Mouse (Mus musculus) cortical plate, adult 2 months (tissue): Measurements from ENCODE around the gene Rassf2. TPM values are rescaled to one million over a fixed set of nuclear protein-coding genes. Genes with fewer than 3 reads are reported as not detected.

Experiments used
- H3K27ac ChIP-seq: fragments of 200-500 bp; 2 replicates; pipeline ENCODE4 v1.5.1; 2012; ENCODE audit warnings: low read length, control low read depth, inconsistent platforms; ENCODE audit not compliant: insufficient read depth
- H3K4me1 ChIP-seq: fragments of 200-500 bp; 2 replicates; pipeline ENCODE4 v1.6.1; 2011; ENCODE audit warnings: low read length; ENCODE audit not compliant: control insufficient read depth, insufficient read depth
- H3K4me3 ChIP-seq: fragments of 200-500 bp; 2 replicates; pipeline ENCODE4 v1.5.1; 2011; ENCODE audit warnings: mild to moderate bottlenecking, low read length, control low read depth; ENCODE audit not compliant: insufficient read depth
- CTCF ChIP-seq: fragments of 200-500 bp; IDR thresholded peaks from 2 replicates; pipeline ENCODE4 v1.5.1; 2011; ENCODE audit warnings: mild to moderate bottlenecking, control low read depth, low read length; ENCODE audit not compliant: insufficient read depth; ENCODE audit errors: extremely low read depth
- POLR2A ChIP-seq: fragments of 200-500 bp; IDR thresholded peaks from 2 replicates; pipeline ENCODE4 v1.6.1; 2011; ENCODE audit warnings: mild to moderate bottlenecking, low read length, control low read depth; ENCODE audit not compliant: insufficient read depth; ENCODE audit errors: extremely low read depth
- polyA plus RNA-seq: library from polyadenylated mRNA; depleted of rRNA; stranded (reverse); fragments of >200 nt; gene quantifications from 2 replicates; pipeline ENCODE4 v1.2.3, GENCODE M21; 2012

Rassf2 gene
- polyA plus RNA-seq, 1 experiment, result 35.9 TPM

DNA sequence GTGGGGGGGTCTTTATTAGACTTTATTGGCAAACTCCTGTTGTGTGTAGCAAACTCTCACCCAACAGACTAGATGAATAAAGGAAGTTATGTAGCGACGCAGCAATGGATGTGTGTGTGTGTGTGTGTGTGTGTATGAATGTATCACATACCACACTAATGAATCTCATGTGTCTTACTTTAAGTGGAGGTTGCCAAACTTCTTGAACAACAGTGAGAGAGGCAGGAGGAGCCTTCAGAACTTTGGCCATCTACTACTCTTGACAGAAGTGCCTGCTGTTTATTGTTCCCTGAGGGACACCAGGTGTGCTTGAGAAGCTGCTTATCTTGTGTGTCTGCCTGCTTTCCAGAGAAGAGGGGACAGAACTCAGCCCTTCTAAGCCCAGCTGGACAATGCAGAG lies 19.3 kb downstream of the Rassf2 start:
- no peak for TF ChIP-seq POLR2A
- no peak for TF ChIP-seq CTCF
- Histone ChIP-seq H3K4me1 (no peaks in the 10 kb centered on the region), H3K27ac (no peak overlapping the region), H3K4me3 (no peak overlapping the region)

GRCm38 (mm10) chr2:132008186-132008585 lies 21.9 kb downstream of the Rassf2 start:
- H3K27ac ChIP-seq, result no peak overlapping the region
- TF ChIP-seq CTCF (no peak), POLR2A (no peak)
- H3K4me3 ChIP-seq, result no peak overlapping the region
- H3K4me1 ChIP-seq, result 0 out of 2 replicates have a peak, but pooled peaks cover 1% of the 10 kb centered on the region

DNA sequence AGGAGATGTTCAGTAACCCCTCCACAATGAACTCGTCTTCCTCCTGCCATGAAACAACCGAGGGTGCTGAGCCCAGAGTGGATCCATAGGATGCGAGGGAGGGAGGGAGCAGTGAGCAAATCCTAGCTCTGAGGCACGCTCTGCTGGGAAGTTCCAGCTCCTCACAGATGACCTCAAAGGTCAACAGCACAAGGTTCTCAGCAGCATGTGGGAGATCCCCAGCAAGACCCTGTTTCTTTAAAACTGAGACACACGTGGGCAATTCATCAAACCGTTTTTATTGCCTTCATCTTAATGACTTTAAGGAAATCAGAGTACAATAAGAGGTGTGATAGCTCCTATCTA lies 22.6 kb downstream of the Rassf2 start:
- no peak for TF ChIP-seq POLR2A
- TF ChIP-seq CTCF, result no peak
- Histone ChIP-seq H3K27ac (no peak overlapping the region), H3K4me1 (0 out of 2 replicates have a peak, but pooled peaks cover 1% of the 10 kb centered on the region), H3K4me3 (no peak overlapping the region)

- Histone ChIP-seq H3K27ac (peak overlapping the region; percentile 18; the same call in 1 of the 2 replicates), H3K4me1 (0 out of 2 replicates have a peak, but pooled peaks cover 1% of the 10 kb centered on the region), H3K4me3 (no peak overlapping the region)
- TF ChIP-seq POLR2A, result no peak
- no peak for TF ChIP-seq CTCF
Observed at GRCm38 (mm10) chr2:132006561-132007474, 23.2 kb downstream of the Rassf2 start.

- Histone ChIP-seq H3K27ac (no peak overlapping the region), H3K4me3 (no peak overlapping the region), H3K4me1 (0 out of 2 replicates have a peak, but pooled peaks cover 1% of the 10 kb centered on the region)
- TF ChIP-seq CTCF (no peak), POLR2A (no peak)
Observed at GRCm38 (mm10) chr2:132005445-132005844, 24.6 kb downstream of the Rassf2 start.

GRCm38 (mm10) chr2:132004495-132005136 lies 25.4 kb downstream of the Rassf2 start:
- Histone ChIP-seq H3K4me1 (0 out of 2 replicates have a peak, but pooled peaks cover 1% of the 10 kb centered on the region), H3K27ac (no peak overlapping the region), H3K4me3 (no peak overlapping the region)
- TF ChIP-seq POLR2A (no peak), CTCF (no peak)

- Histone ChIP-seq H3K4me1 (0 out of 2 replicates have a peak, but pooled peaks cover 1% of the 10 kb centered on the region), H3K4me3 (no peak overlapping the region), H3K27ac (no peak overlapping the region)
- TF ChIP-seq POLR2A, result no peak
- TF ChIP-seq CTCF, result no peak
Observed at GRCm38 (mm10) chr2:132003916-132004315, 26.1 kb downstream of the Rassf2 start.

- Histone ChIP-seq H3K4me1 (peaks cover 5% of the 10 kb centered on the region; the same call in 1 of the 2 replicates), H3K4me3 (no peak overlapping the region), H3K27ac (no peak overlapping the region)
- no peak for TF ChIP-seq POLR2A
- no peak for TF ChIP-seq CTCF
Observed at GRCm38 (mm10) chr2:132001696-132002334, 28.2 kb downstream of the Rassf2 start.

DNA sequence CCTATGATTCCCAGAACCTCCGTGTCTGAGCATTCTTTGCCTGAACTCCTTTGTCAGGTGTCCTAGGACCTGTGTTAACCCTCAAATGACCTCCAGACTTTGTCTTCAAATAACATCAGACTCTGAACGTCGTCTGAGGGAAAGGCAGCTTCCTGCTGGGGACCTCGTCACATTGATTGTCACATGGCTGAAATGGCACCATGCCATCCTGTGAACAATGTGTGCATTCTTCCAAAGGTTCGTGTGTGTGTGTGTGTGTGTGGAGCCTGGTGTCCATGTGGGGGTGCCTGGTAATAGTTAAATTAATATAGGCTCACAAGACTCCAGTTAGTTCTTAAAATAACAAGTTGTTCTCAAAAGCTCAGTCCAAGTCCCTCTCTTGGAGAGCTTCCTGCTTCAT lies 32.7 kb downstream of the Rassf2 start:
- Histone ChIP-seq H3K27ac (no peak overlapping the region), H3K4me1 (peaks cover 16% of the 10 kb centered on the region)

More for the DNA sequence above, 32.7 kb downstream of the Rassf2 start:
- H3K4me3 ChIP-seq, result no peak overlapping the region
- TF ChIP-seq POLR2A (no peak), CTCF (no peak)
